Mouse (Mus musculus) lung, embryonic 14.5 days (tissue): ENCODE results near the gene Tomm34. TPM values are rescaled to one million over a fixed set of nuclear protein-coding genes. Genes with fewer than 3 reads are reported as not detected.

ENCODE experiments used
- ATAC-seq: fragments of 200-750 bp; cut with Nextera tagmentation; 2 replicates; pipeline ENCODE4 v1.8.0; 2017; ENCODE audit warnings: mild to moderate bottlenecking, moderate TSS enrichment, moderate library complexity; ENCODE audit not compliant: insufficient read depth
- DNase-seq: peaks from one replicate; pipeline ENCODE4 v3.0.0-alpha.2; 2015
- H3K27ac ChIP-seq: fragments of 300-500 bp; sonication (generic); 2 replicates; pipeline ENCODE4 v1.5.1; 2014; ENCODE audit warnings: low read depth, mild to moderate bottlenecking, moderate library complexity
- H3K27me3 ChIP-seq: fragments of 300-500 bp; sonication (generic); 2 replicates; pipeline ENCODE4 v1.6.1; 2014; ENCODE audit warnings: low read length, control low read depth; ENCODE audit not compliant: insufficient read depth
- H3K36me3 ChIP-seq: fragments of 300-500 bp; sonication (generic); 2 replicates; pipeline ENCODE4 v1.6.1; 2014; ENCODE audit warnings: control low read depth; ENCODE audit not compliant: insufficient read depth
- H3K4me1 ChIP-seq: fragments of 300-500 bp; sonication (generic); 2 replicates; pipeline ENCODE4 v1.6.1; 2014; ENCODE audit warnings: antibody characterized with exemption, control low read depth; ENCODE audit not compliant: insufficient read depth
- H3K4me2 ChIP-seq: fragments of 300-500 bp; sonication (generic); 2 replicates; pipeline ENCODE4 v1.6.1; 2014; ENCODE audit warnings: mild to moderate bottlenecking
- H3K4me3 ChIP-seq: fragments of 300-500 bp; sonication (generic); 2 replicates; pipeline ENCODE4 v1.5.1; 2014; ENCODE audit warnings: low read depth, low read length
- H3K9ac ChIP-seq: fragments of 300-500 bp; sonication (generic); 2 replicates; pipeline ENCODE4 v1.6.1; 2014
- H3K9me3 ChIP-seq: fragments of 300-500 bp; sonication (generic); 2 replicates; pipeline ENCODE4 v1.6.1; 2016; ENCODE audit warnings: low read depth, low read length, control low read depth
- CTCF ChIP-seq: IDR thresholded peaks from 2 replicates; pipeline ENCODE4 v1.5.1; 2016; ENCODE audit warnings: antibody characterized with exemption, low read depth
- WGBS: fragments of 180-500 bp; shearing (Covaris S2); extraction: QIAGEN DNeasy Blood & Tissue Kit; methylation state at CpG from one replicate; pipeline ENCODE4 v1.1.7; 2014; 5-methylcytosine and 5-hydroxymethylcytosine counted together
- polyA plus RNA-seq: library from polyadenylated mRNA; unstranded; fragments of >200 nt; fragmentation: Nextera tagmentation; extraction: Ambion mirVana; gene quantifications from 2 replicates; pipeline ENCODE4 v1.2.1, GENCODE M21; 2014

The Tomm34 gene
- polyA plus RNA-seq, 1 experiment from 2014 or later, result 54.4 TPM

- H3K36me3 ChIP-seq, result peaks cover 65% of the 10 kb centered on the region
- H3K27ac ChIP-seq, result no peak overlapping the region
- no peak overlapping the region for H3K9ac ChIP-seq
- H3K4me1 ChIP-seq, result no peaks in the 10 kb centered on the region
- no peak for TF ChIP-seq CTCF
- no peak overlapping the region for H3K4me2 ChIP-seq
- DNase-seq, result no peak
- no peaks in the 10 kb centered on the region for H3K9me3 ChIP-seq
- no peak overlapping the region for H3K4me3 ChIP-seq
- no peak for ATAC-seq
- WGBS, result 87% methylated on average over 6 of the region's 6 CpGs
- H3K27me3 ChIP-seq, result no peaks in the 10 kb centered on the region
Measured at GRCm38 (mm10) chr2:164087416-164088017, 16.5 kb upstream of the Tomm34 start.

GRCm38 (mm10) chr2:164084342-164084700, 13.4 kb upstream of the Tomm34 start:
- H3K27me3 ChIP-seq, result no peaks in the 10 kb centered on the region
- H3K4me2 ChIP-seq, result no peak overlapping the region
- no peak overlapping the region for H3K9ac ChIP-seq
- H3K9me3 ChIP-seq, result no peaks in the 10 kb centered on the region
- no peak for DNase-seq
- H3K27ac ChIP-seq, result no peak overlapping the region
- ATAC-seq, result no peak
- WGBS, result 67% methylated on average over 7 of the region's 7 CpGs
- H3K36me3 ChIP-seq, result peaks cover 80% of the 10 kb centered on the region
- no peak for TF ChIP-seq CTCF
- no peak overlapping the region for H3K4me3 ChIP-seq
- H3K4me1 ChIP-seq, result no peaks in the 10 kb centered on the region

- ATAC-seq, result peak; percentile 54
- H3K4me3 ChIP-seq, result no peak overlapping the region
- no peak for TF ChIP-seq CTCF
- H3K4me2 ChIP-seq, result no peak overlapping the region
- 0 out of 2 replicates have a peak overlapping the region, but pooled peaks have one; percentile 4 for H3K27ac ChIP-seq
- no peaks in the 10 kb centered on the region for H3K4me1 ChIP-seq
- no peaks in the 10 kb centered on the region for H3K27me3 ChIP-seq
- 69% methylated on average over 19 of the region's 19 CpGs for WGBS
- peak; percentile 61 for DNase-seq
- peaks cover 75% of the 10 kb centered on the region for H3K36me3 ChIP-seq
- H3K9ac ChIP-seq, result no peak overlapping the region
- H3K9me3 ChIP-seq, result no peaks in the 10 kb centered on the region
Measured at GRCm38 (mm10) chr2:164083609-164084341, 12.8 kb upstream of the Tomm34 start.

GRCm38 (mm10) chr2:164082175-164082574, 11.2 kb upstream of the Tomm34 start:
- Histone ChIP-seq H3K4me1 (no peaks in the 10 kb centered on the region), H3K27me3 (no peaks in the 10 kb centered on the region), H3K36me3 (peaks cover 60% of the 10 kb centered on the region), H3K27ac (no peak overlapping the region), H3K9me3 (no peaks in the 10 kb centered on the region), H3K4me3 (no peak overlapping the region), H3K4me2 (no peak overlapping the region), H3K9ac (no peak overlapping the region)
- no peak for TF ChIP-seq CTCF
- ATAC-seq (no peak), DNase-seq (no peak)
- WGBS, result 69% methylated on average over 10 of the region's 10 CpGs

GRCm38 (mm10) chr2:164081577-164081976, 10.6 kb upstream of the Tomm34 start:
- H3K36me3 ChIP-seq, result peaks cover 57% of the 10 kb centered on the region
- WGBS, result 96% methylated on average over 10 of the region's 10 CpGs

GRCm38 (mm10) chr2:164079488-164079887, 8.5 kb upstream of the Tomm34 start:
- Histone ChIP-seq H3K9ac (no peak overlapping the region), H3K36me3 (peaks cover 45% of the 10 kb centered on the region), H3K4me1 (peaks cover 6% of the 10 kb centered on the region; the same call in 1 of the 2 replicates), H3K27me3 (no peaks in the 10 kb centered on the region), H3K4me2 (no peak overlapping the region), H3K4me3 (no peak overlapping the region), H3K27ac (no peak overlapping the region), H3K9me3 (no peaks in the 10 kb centered on the region)
- WGBS, result 77% methylated on average over 6 of the region's 6 CpGs
- ATAC-seq (no peak), DNase-seq (no peak)
- no peak for TF ChIP-seq CTCF

More at GRCm38 (mm10) chr2:164081577-164081976, 10.6 kb upstream of the Tomm34 start:
- DNase-seq (no peak), ATAC-seq (no peak)
- no peak for TF ChIP-seq CTCF
- no peak overlapping the region for H3K27ac ChIP-seq
- H3K4me3 ChIP-seq, result no peak overlapping the region
- no peak overlapping the region for H3K4me2 ChIP-seq
- no peak overlapping the region for H3K9ac ChIP-seq
- H3K4me1 ChIP-seq, result no peaks in the 10 kb centered on the region
- H3K9me3 ChIP-seq, result no peaks in the 10 kb centered on the region
- H3K27me3 ChIP-seq, result no peaks in the 10 kb centered on the region

- Histone ChIP-seq H3K27me3 (no peaks in the 10 kb centered on the region), H3K36me3 (peaks cover 33% of the 10 kb centered on the region), H3K4me2 (0 out of 2 replicates have a peak overlapping the region, but pooled peaks have one; percentile 18), H3K9me3 (no peaks in the 10 kb centered on the region), H3K4me3 (no peak overlapping the region), H3K27ac (no peak overlapping the region; the same call in 1 of the 2 replicates), H3K4me1 (peaks cover 6% of the 10 kb centered on the region; the same call in 1 of the 2 replicates), H3K9ac (no peak overlapping the region)
- DNase-seq (no peak), ATAC-seq (no peak)
- no peak for TF ChIP-seq CTCF
- 63% methylated on average over 5 of the region's 5 CpGs for WGBS
Measured at GRCm38 (mm10) chr2:164077875-164078274, 6.9 kb upstream of the Tomm34 start.
